Mouse (Mus musculus) kidney, postnatal 14 days (tissue): ENCODE data around the gene Dcp1a.

Experiments used
- DNase-seq: peaks from one replicate; pipeline ENCODE4 v3.0.0; 2022; ENCODE audit warnings: mixed read lengths

Dcp1a gene

GRCm38 (mm10) chr14:30479361-30479948, at the start of gene Dcp1a:
TSS of gene Dcp1a (plus strand) at chr14:30479535.
- DNase-seq = peak; percentile 97

DNA sequence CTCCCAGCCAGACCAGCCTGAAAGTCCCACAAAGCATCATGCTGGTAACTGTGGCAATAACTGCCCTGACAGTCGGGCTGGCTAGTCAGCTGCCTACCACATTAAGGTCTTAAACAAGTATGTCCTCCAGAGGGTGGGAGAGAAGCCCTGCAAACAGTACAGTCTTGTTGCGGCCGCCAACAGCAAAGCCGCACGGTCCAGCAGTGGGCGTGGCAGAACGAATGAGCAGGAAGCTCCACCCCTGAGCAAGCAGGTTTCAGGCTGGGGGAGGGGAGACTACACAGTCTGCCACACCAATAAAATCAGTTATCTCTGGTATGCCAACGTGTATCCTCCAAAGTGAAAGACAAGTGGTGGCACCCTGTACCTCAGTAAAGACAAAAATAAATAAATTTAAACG, 49.7 kb upstream of the Dcp1a start:
- DNase-seq = peak; percentile 11

- DNase-seq = no peak
Measured at GRCm38 (mm10) chr14:30430026-30430425, 49.3 kb upstream of the Dcp1a start.

GRCm38 (mm10) chr14:30430446-30430845, 48.9 kb upstream of the Dcp1a start:
- no peak for DNase-seq

- DNase-seq = no peak
Measured at GRCm38 (mm10) chr14:30435316-30435715, 44.0 kb upstream of the Dcp1a start.

GRCm38 (mm10) chr14:30439915-30440314, 39.4 kb upstream of the Dcp1a start:
- DNase-seq = no peak

GRCm38 (mm10) chr14:30455801-30456595, 23.3 kb upstream of the Dcp1a start:
- DNase-seq = no peak

GRCm38 (mm10) chr14:30457436-30457835, 21.9 kb upstream of the Dcp1a start:
- DNase-seq = no peak

GRCm38 (mm10) chr14:30457897-30458296, 21.4 kb upstream of the Dcp1a start:
- DNase-seq = peak; percentile 33

- DNase-seq = no peak
Measured at GRCm38 (mm10) chr14:30458820-30459219, 20.5 kb upstream of the Dcp1a start.

GRCm38 (mm10) chr14:30459891-30460523, 19.3 kb upstream of the Dcp1a start:
- DNase-seq = peak; percentile 84

- no peak for DNase-seq
Measured at GRCm38 (mm10) chr14:30463312-30463711, 16.0 kb upstream of the Dcp1a start.

- no peak for DNase-seq
Measured at GRCm38 (mm10) chr14:30473605-30474004, 5.7 kb upstream of the Dcp1a start.

DNA sequence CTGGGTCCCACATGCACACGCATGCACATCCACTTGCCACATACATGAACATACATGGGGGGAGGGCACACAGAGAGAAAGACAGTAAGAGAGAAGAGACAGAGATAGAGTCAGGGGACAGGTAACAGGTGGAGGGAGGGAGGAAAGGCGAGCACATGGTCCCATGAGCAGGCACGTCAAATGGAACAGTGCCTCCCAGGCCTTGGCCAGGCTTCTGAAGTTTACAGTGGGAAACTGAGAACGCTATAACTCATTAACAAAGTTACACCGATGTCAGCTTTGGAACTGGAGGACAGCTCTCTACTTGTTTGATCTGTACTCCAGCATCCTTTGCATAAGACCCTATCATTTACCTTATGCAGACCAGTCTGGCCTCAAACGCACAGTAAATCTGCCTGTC, 4.9 kb upstream of the Dcp1a start:
- peak; percentile 30 for DNase-seq

- DNase-seq = no peak
Measured at GRCm38 (mm10) chr14:30491342-30491741, 12.0 kb downstream of the Dcp1a start, which contains the start of gene Cacna1d. TSS of gene Cacna1d (minus strand) at chr14:30491455.

DNA sequence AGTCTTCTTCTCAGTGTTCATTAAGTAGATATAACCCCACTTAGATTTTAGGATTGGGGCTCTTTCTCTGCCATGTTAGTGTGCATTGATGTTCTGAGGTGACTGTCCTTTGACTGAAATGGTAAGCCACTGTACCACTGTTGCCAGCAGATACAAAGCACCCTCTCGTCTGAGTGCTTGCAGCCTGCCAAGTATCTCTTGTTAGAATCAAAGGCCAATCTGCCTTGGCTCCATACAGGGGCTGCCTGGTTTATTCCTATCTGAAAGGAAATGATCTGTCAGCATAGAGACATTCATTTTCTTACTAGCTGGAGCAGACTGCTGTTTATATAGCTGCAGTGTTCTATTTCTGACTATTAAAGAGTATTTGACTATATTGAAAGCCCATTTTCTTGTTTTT, 13.9 kb downstream of the Dcp1a start:
- no peak for DNase-seq

- DNase-seq = no peak
Measured at GRCm38 (mm10) chr14:30494998-30495397, 15.7 kb downstream of the Dcp1a start.

DNA sequence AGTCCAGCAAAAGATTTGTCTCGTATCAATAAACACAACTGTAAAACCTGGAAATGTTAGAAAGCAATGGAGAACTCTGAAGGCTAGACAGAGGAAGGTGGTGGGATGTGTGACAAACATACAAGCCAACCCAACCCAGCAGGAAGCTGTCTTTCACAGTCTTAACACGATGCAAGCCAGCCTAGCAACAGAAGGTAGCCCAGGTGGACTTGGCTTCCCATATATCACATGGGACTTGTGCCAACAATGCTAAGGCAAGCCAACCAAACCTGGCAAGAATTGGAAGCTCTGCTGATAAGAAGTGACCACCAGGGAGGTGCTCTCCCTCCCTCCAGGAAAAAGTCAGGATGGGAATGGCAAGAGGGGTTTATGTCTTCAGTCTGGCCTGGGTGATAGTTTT, 18.9 kb downstream of the Dcp1a start:
- no peak for DNase-seq

DNA sequence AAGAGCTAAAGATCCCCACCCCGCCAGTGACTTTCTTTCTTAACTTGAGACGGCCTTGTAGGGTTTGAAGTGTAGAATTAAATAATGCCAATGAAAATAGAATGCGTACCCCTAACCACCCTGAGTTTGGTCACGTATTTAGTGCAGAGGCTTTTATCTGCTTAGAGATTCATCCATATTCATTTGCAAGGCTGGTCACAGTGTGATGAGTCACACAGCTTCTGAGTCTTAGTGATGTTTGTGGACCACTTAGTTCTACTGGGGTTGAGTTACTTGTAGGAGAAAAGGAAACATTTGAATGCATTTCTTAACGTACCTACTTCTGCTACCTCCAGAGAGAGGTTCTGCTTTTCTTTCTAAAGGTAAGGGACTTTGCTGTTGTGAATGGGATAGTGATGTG, 25.7 kb downstream of the Dcp1a start:
- no peak for DNase-seq

DNA sequence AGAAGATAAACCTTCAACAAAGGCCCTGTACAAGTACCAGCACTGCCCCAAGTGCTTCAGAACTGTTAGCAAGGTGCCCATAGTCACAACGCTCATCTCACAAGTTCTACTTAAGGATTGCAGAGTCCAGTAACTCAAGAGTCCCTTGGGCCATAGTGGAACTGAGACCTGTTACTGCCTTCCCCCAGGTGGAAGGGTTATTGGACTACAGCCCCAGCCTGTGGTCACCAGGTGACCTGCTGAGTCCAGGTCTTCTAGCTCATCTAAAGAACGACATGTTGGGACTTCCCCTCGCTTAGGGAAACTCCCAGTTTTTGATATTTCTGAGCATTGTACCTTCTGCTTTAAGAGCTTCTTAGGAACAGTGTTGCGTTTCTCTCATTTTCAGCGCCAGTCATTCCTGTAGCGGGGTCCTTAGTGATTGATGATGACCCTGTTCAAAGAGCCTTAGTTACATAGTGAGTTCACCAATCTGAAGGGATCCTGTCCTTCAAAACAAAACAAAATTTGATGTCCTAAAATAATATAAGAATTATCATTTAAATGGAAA, 31.0 kb downstream of the Dcp1a start:
- DNase-seq = no peak

DNA sequence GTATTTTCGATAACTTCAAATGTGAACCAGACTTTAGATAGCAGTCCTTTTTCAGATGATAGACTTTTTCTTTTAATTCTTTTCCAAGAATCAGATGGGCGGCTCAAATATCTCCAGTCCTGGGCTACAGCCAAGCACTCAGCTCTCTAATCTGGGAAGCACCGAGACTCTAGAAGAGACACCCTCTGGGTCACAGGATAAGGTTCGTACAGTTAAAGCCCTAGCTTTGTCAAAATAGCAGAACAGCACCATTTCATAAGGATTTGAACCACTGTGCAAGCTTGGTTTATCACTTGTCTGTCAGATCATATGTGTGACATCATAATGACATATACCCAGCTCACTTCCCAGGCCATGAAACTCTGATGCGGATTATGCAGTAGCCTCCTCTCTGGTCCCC, 33.6 kb downstream of the Dcp1a start:
- no peak for DNase-seq

DNA sequence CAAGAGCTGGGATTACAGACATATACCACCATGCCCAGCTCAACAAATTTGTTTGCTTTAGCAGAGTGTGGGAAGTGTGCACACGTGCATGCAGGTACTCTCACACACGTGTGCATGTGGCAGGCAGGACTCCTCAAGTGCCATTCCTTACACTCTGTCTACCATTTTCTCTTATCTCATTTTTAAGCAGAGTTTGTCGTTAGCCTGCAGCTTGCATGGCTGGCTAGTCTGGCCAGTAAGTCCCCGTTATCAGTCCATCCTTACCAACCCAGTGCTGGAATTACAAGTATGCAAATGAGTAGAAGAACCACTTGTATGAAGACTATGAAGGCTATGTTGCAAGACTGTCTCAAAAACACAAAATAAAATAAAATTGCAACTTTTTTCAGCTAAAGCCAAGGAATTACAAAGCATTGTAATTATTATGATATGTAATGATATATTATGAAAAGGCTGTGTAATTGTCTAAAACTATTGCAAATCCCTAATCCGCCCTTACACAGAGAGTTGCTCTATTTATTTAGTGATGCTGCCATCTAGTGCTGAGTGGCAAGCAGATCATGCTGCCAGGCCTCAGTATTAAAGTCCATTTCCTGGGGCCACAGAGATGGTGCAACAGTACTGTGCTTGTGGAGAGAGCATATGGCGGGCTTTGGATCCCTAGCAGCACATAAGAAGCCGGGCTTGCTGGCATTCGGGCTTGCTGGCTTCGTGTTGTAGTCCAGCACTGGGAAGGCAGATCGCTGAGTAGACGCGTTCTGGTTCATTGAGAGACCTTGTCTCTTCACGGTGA, 36.8 kb downstream of the Dcp1a start:
- DNase-seq = peak; percentile 36

DNA sequence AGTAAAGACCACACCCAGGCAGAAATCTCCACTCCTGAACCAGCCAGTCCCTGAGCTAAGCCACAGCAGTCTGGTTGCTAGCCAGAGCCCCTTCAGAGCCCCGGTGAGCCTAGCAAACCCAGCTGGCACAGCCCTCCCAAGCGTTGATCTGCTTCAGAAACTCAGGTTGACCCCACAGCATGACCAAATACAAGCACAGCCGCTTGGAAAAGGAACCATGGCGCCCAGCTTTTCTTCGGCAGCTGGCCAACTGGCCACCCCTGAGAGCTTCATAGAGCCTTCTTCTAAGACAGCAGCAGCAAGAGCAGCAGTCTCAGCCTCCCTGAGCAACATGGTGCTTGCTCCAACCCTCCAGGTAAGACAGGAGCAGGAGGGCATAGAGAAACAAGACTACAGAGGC, 40.0 kb downstream of the Dcp1a start:
- no peak for DNase-seq
